In the genomic region with DNA sequence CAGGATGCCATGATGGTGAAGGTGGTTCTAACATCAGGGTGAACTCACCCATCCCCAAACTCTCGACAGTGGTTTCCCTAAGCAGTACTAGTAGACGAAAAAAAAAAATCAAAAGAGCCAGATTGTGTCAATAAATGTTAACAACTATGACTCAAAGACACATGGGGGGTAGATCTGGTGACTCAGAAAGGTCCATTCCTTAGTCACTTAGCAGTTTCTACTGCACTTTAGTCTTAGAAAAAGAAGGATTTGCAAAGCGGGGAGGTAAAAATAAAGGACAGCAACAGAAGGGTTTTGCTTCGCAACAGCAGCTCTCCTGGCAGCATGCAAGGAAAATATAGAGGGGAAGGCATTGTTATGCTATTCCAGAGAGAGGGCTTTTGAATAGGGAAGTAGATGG, we compare ENCODE assay signal across 18 mouse cellular contexts. TPM values are rescaled to one million over a fixed set of nuclear protein-coding genes. Genes with fewer than 3 reads are reported as not detected.
"Had no signal": no experiment of that assay in that cellular context is flagged by ENCODE, and none has a peak within 500 bp of the region (broad histone marks: within the 10 kb centered on the region; RNA-seq: fewer than 3 reads in every experiment).

No protein-coding gene starts in this region.

- H3K4me1 ChIP-seq: neural tube, embryonic 12.5 days had no signal

- H3K4me3 ChIP-seq: midbrain, embryonic 13.5 days; midbrain, embryonic 15.5 days; neural tube, embryonic 12.5 days had no signal

- H3K27ac ChIP-seq: midbrain, embryonic 13.5 days; midbrain, embryonic 15.5 days; neural tube, embryonic 12.5 days had no signal

- H3K9me3 ChIP-seq: midbrain, embryonic 13.5 days; midbrain, embryonic 15.5 days; neural tube, embryonic 12.5 days had no signal

- H3K36me3 ChIP-seq: midbrain, embryonic 13.5 days; midbrain, embryonic 15.5 days; neural tube, embryonic 12.5 days had no signal

- H3K27me3 ChIP-seq: midbrain, embryonic 13.5 days; midbrain, embryonic 15.5 days; neural tube, embryonic 12.5 days had no signal

- DNase-seq: lung, adult 18-20 months; lung, embryonic 14.5 days; lung, postnatal 10 days; lung, postnatal 4 days; retina, postnatal 1 day; right cerebral cortex, postnatal 25 days; right cerebral cortex, postnatal 4 days; spleen, adult 18-20 months; thymus, adult 18-20 months; thymus, postnatal 14 days; thymus, postnatal 36 days had no signal

RNA-seq across cellular contexts. Expression of a gene that starts 41.7 kb away (rescaled TPM):
- total RNA-seq: megakaryocyte, adult 5-6 weeks; megakaryocyte-erythroid progenitor cell, adult 5-6 weeks; monocyte, adult 5-6 weeks; neutrophil, adult 5-6 weeks had no signal
